Mouse (Mus musculus) kidney, postnatal 14 days (tissue): ENCODE data around the gene Taf7l.

Source experiments
- DNase-seq: peaks from one replicate; pipeline ENCODE4 v3.0.0; 2022; ENCODE audit warnings: mixed read lengths

Gene Taf7l

DNA sequence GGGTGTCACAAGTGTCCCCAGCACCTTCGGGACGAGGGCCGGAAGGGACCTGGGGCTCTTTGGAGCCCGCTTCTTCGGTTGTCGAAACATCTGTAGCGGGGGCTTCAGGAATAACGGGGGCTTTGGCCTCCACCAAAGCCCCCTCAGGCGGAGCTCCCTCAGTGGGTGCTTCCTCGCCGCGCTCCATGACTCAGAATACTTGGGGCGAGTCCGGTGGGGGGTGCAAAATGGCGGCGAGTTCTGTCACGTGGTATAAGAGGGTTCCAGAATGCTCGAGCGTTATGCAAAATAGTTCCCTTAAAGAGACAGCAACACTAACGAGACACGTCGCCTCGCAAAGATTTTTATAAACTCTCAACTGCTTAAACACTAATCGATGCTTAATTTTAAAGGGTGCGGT is at the start of gene Taf7l:
Taf7l (minus strand) TSS at position 201 of the 400 bp plus-strand sequence.
- DNase-seq: no peak

DNA sequence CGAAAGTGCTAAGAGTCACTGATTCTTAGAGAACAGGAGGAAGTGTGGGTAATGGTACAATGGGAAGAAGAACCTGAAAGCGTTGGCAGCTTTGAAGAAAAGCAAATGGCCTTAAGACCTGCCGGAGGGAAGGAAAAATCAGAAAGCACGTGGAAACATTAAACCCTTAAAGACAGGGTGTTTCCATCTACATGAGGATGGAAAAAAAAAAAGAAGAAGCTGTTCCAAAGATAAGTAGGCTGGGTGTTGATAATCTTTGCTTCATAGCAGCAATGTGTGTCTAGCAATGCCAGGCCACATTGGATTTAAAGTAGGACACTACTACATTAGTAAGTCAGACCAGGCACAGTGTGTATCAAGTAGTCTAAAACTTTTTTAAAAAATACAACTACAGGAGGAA is 49.0 kb upstream of the Taf7l start:
- no peak for DNase-seq

DNA sequence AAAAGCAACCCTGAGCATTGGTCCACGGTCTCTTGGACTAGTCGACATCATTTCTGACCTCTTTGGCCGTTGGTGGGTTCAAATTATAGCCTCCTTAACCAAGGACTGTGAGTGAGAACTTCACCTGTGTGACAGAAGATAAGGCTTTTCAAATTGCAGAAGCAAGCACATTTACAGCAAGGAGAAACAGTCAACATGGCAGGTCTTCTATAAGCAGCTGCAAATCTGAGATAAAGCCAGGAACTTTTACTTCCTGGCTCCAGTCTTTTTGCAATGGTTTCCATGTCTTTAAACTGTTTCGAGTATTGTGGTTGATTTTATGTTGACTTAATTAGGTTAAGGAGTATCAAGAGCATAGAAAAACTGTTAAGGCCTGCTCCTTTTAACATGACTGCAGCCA is 47.5 kb upstream of the Taf7l start:
- DNase-seq: no peak

DNA sequence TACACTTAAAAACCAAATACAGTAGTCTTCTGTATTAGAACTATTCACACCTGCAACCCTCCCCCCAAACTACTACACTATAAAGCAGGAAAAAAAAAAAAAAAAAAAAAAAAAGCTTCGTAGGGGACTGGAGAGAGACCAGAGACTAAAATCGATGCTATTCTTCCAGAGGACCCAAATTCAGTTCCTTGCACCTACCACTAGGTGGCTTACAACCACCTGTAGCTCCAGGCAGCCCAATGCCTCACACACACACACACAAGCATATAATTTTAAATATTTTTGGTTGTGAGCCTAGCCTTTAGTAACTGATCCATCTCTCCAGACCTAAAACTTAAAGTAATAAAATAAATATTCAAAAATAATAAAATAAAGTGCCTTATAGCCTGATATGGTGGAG is 33.2 kb upstream of the Taf7l start:
- DNase-seq: no peak

DNA sequence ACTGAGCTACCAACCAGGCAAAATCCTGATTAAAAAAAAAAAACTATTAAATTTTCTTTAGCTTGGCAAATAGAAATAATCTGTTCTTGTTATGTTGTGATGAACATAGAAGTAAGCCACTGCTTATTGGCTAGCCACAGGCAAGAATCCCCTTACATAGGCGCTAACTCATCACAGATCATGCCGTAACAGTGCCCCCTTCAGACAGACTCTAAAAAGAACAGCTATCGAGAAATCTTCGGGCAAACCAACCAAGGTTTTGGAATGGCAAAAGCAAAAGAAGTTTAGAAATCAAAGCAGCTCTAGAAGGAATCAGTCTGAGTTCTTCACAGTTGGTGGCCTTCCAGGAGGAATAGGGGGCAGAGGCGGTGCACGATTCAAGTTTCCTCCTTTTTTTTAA is 31.7 kb upstream of the Taf7l start:
- DNase-seq: no peak

DNA sequence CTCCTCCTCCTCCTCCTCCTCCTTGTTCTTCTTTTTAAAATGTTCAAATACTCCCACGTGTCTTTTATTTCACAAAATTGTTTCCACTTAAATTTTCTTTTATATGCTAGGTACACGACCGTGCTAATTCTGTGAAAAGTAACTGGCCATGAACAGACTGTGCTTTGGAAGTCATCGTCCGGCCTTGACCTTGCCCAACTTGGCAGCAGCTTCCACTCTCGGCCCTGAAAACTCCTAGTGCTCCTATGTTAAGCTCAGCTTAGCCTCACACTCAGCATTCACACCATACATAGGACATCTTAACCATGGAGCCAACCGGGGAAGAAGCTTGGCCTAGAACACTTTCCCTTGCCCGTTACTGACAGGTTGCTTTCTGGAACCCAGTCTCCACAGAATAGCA is 24.4 kb upstream of the Taf7l start:
- DNase-seq: no peak

DNA sequence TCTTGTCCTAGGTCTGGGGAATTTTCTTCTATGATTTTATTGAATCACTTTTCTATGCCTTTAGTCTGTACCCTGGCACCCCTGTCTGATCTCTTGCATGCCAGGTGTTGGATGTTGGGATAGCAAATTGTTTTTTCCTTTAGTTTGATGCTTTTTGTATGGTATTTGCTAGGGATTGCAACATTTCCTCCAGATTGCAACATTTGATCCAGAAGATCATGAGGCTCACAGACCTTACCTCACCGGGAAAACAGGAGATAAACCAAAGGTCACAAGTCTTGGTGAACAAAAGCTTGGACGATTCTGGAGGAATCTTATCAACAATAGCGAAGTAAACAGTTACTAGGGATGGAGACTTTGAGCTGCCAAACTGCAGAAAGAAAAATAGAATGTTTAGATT is 5.4 kb upstream of the Taf7l start:
- no peak for DNase-seq

DNA sequence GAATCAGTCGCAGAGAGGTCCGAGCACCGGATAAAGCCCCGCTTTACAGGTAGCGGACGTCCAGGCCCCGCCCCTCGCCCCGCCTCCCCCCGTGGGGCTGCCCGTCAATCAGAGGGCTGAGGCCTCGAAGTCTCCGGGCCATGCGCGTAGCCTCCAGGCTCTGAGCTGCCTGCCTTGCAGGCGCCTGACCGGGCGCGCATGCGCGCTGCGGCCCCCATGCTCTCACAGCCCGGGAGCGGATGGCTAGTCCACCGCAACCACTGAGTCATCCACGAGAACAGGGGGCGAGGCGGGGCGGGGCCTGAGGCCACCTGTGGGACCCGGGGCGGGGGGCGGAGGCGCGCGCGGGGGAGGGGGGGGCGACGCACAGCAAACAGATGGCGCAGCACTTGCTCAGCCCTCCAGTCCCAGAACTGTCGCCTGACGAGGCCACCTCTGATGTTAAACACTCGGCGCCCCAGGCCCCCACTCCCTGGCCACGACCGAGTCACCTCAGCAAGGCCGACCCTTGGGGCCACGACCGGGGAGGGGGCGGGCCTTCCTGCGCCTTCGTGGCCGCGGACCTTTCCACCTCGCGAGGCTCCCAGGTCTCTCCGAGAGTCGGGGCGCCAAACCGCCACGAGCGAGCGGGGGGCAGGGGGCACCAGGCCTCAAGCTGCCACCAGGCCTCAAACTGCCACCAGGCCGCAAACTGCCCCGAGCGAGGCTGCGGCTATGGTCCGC is 1.1 kb downstream of the Taf7l start:
- no peak for DNase-seq

DNA sequence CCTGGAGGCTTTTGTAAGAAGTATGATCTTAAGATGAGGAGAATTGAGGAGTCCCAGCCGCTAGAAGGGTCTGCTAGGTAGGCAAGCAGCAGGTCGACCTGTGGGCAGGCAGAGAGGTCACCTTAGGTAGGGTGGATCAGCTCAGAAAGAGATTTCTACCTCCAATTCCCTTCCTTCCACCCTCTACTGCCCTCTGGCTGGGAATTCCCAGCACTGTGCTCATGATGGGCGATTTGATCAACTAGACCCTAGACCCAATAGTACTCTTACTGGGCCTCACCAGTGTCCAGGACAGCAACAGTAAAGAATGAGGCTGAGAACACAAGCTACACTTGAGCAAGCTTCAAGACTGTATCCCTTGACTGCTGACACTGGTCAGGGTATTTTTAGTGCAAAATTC is 49.0 kb downstream of the Taf7l start:
- no peak for DNase-seq

DNA sequence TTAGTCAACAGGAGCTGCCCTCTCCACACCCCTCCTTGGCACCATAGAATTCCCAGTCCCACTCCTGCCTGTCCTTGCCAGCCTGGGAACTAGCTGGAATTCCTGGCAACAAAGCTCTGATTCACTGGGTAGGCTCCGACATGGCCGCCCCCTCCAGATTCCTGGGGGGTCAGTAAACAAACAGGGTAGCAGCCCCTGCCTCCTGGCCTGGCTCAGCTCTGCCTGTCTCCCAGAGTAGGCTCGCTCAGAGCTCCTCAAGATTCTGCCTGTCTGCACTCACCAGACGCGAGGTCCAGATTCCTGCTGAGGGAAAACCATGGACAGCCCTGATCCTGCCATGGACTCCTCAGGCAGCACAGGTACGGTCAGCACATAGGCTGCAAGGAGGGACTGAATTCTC is 49.5 kb downstream of the Taf7l start:
- no peak for DNase-seq

DNA sequence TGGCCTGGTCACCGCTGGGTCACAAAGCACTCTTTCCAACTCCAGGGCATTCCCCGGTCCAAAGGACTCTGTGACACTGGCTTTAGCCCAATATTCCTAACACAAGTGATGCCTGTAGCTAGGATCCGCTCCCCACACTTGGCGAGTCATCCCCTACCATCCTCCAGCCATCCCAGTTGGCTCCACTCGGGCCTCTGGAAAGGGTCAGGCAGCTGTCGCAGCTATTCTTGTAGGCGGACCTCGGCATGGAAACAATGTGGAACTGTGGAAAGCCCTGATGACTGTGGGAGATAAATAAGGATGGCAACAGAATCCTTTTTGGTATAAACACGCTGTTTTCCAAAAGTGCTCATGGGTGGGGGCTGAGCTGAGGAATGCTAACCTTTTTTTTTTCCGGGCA is 50.5 kb downstream of the Taf7l start:
- DNase-seq: no peak

DNA sequence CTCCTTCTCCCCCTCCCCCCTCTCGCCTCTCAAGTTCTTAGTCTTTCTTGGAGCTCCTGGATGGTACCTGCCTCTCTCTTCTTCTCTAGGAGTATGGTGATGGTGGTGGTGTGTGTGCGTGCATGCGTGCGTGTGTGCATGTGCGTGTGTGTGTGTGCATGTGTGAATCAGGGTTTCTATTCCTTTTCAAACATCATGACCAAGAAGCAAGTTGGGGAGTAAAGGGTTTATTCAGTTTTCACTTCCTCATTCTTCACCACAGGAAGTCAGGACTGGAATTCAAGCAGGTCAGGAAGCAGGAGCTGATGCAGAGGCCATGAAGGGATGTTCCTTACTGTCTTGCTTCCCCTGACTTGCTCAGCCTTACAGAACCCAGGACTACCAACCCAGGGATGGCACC is 52.0 kb downstream of the Taf7l start:
- no peak for DNase-seq

DNA sequence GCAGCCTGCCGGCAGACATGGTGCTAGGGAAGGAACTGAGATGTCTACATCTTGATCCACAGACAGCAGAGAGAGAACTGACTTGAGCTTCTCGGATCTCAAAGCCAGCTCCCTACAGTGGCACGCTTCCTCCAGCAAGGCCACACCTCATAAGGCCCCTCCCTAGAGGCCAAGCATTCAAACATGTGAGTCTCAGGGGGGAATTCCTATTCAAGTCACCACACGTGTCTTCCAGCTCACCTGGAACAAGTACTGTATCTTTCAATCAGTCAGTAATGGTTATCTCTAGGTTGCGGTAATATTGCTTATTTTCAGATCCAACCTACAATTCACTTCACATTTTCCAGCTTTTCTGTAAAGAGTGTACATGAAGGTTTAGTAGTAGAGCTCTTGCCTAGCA is 56.2 kb downstream of the Taf7l start:
- DNase-seq: no peak

DNA sequence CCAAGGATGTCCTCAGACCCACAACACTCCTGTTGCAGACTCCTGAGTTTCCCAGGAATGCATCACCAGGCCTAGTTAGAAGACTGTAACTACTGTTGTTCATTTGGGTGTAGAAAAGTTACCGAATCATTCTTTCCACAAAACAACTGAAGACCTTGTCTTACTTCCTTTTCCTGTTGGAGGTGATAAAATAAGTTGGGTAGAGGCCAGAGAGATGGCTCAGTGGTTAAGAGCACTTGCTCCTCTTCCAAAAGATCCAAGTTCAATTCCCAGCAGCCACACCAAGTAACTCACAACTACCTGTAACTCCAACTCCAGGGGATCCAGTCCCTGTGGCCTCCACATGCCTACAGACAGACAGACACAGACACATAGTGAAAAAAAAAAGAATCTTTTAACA is 64.2 kb downstream of the Taf7l start:
- no peak for DNase-seq
